Mouse (Mus musculus) liver, adult 2 months (tissue): ENCODE measurements around the gene Spag16.

ENCODE experiments used
- CTCF ChIP-seq: fragments of 200-500 bp; IDR thresholded peaks from 2 replicates; pipeline ENCODE4 v1.5.1; 2011; ENCODE audit warnings: low read depth, low read length, control low read depth
- POLR2A ChIP-seq: fragments of 200-500 bp; IDR thresholded peaks from 2 replicates; pipeline ENCODE4 v1.6.1; 2011; ENCODE audit warnings: low read length, control low read depth; ENCODE audit not compliant: insufficient read depth; ENCODE audit errors: extremely low read depth

DNA sequence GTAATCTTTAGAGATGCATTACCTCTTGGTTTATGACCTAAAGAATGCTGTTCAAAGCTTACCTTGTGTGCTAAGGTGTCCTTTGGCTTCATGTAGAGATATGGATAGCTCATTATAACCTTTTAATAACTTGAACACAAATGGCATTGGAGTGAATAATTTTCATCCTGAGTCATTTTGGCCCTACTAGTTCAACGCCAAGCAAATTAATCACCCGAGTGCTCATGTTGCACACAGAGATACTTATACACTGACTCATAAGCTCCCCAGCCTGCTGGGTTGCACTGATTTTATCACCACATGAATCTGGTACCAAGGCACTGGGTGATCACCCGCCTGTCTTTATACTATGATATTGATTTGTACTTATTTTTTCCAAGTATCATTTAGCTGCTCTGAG lies 795.0 kb downstream of the Spag16 start:
- no peak for TF ChIP-seq POLR2A
- TF ChIP-seq CTCF, result no peak
